8 mouse cellular contexts compared by ENCODE assay signal in the genomic region with DNA sequence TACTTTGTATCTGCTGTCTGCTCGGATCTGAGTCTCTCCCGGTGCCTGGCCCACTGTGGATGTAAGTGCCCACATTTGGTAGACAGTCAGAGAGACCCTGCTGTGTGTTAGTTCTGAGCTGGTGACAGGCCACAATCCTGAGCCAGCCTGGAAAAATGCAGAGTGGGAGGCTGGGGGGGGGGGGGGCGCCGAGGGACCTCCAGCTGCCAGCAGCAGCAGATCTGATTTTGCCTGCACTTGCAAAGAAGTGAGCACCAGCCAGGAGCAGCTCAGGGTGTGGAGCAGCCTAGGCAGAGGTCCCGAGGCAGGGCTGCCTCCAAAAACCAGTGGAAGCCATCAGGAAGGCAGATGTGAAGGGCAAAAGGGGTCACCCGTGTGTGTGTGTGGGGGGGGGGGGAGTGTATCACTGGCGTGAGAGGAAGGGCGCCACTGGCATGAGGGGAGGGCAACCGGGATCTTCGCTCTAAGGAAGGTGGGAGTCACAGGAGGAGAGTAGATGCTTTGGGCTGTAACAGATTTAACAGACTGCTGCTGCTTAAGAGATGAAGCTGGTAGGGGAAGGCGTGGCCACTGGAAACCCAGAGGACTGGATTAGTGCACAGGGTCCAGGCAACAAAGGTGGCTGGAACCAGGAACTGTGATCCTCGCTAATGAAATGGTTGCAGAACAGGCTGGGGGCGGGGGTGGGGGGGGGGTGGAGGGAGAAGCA.
DNase-seq lines count a peak whose midpoint lies in the region; ATAC-seq and TF ChIP-seq lines count a peak whose summit lies in the region.

No protein-coding gene starts in this region.

- no peaks in the 10 kb centered on the region for H3K9me3 ChIP-seq in limb, embryonic 14.5 days (ENCODE audit: control insufficient read depth, low read length)

- 16% methylated on average over 10 of the region's 13 CpGs for WGBS in limb, embryonic 14.5 days
- 61% methylated on average over 13 of the region's 13 CpGs for WGBS in thymus, adult 2 months
- WGBS in kidney, adult 2 months: 27% methylated on average over 13 of the region's 13 CpGs

- TF ChIP-seq CTCF in thymus, adult 2 months (IDR thresholded peaks at IDR 0.05; ENCODE audit: borderline replicate concordance, control insufficient read depth, extremely low read depth, insufficient read depth, low read length, poor library complexity): no peak
- TF ChIP-seq CTCF in kidney, adult 2 months (conservative IDR thresholded peaks at IDR 0.05; ENCODE audit: insufficient read depth, insufficient read length, low read depth, low read length): no peak

- intact Hi-C loops in gastrocnemius, postnatal 14 days (cut with DNase I; ENCODE audit: low total_unique reads): loop anchor here (5.0 kb wide), 1 partner anchor 58 kb away; no protein-coding TSS in a partner anchor

- peaks cover 22% of the 10 kb centered on the region for H3K4me1 ChIP-seq in limb, embryonic 14.5 days (ENCODE audit: control insufficient read depth, insufficient read depth, low read length)
- H3K4me1 ChIP-seq in thymus, adult 2 months (replicated peaks; ENCODE audit: control insufficient read depth, insufficient read depth, low read length): peaks cover 16% of the 10 kb centered on the region
- H3K4me1 ChIP-seq in kidney, adult 2 months (ENCODE audit: control insufficient read depth, insufficient read depth, low read length): no peaks in the 10 kb centered on the region

- H3K4me3 ChIP-seq in limb, embryonic 14.5 days (replicated peaks; ENCODE audit: low read length): peak overlapping the region; percentile 19
- H3K4me3 ChIP-seq in thymus, adult 2 months (ENCODE audit: control insufficient read depth, insufficient read depth, low read length): no peak overlapping the region
- no peak overlapping the region for H3K4me3 ChIP-seq in kidney, adult 2 months (ENCODE audit: insufficient read depth, low read depth, low read length)

- peak overlapping the region; percentile 44 for H3K27ac ChIP-seq in limb, embryonic 14.5 days (replicated peaks; ENCODE audit: low read depth, low read length)
- H3K27ac ChIP-seq in thymus, adult 2 months (ENCODE audit: control insufficient read depth, insufficient read depth, low read length): no peak overlapping the region
- H3K27ac ChIP-seq in kidney, adult 2 months (ENCODE audit: insufficient read depth, low read depth, low read length): no peak overlapping the region

- H3K9ac ChIP-seq in limb, embryonic 14.5 days (ENCODE audit: low read depth, low read length, severe bottlenecking): peak overlapping the region; percentile 35

- peak overlapping the region; percentile 54 for H3K4me2 ChIP-seq in limb, embryonic 14.5 days (replicated peaks; ENCODE audit: low read depth, low read length, severe bottlenecking)

- DNase-seq in gastrocnemius, postnatal 14 days: peak; percentile 60
- no peak for DNase-seq in gastrocnemius, adult 18-20 months (ENCODE audit: low spot score)
- peak; percentile 27 for DNase-seq in thymus, postnatal 4 days
- DNase-seq in thymus, adult 18-20 months: no peak
- DNase-seq in limb, embryonic 14.5 days (ENCODE audit: low spot score): no peak
- DNase-seq in urinary bladder, adult 18-20 months (ENCODE audit: low spot score in 2 of 2): no peak
- DNase-seq in thymus, adult 2 months: no peak
- no peak for DNase-seq in kidney, adult 2 months

- no peaks in the 10 kb centered on the region for H3K27me3 ChIP-seq in limb, embryonic 14.5 days (ENCODE audit: control insufficient read depth, insufficient read depth, low read length)
- H3K27me3 ChIP-seq in thymus, adult 2 months (ENCODE audit: control insufficient read depth, insufficient read depth, low read length): no peaks in the 10 kb centered on the region; the same call in 1 of the 2 replicates
- H3K27me3 ChIP-seq in kidney, adult 2 months (replicated peaks; ENCODE audit: control insufficient read depth, insufficient read depth, low read length): no peaks in the 10 kb centered on the region

- no peak for TF ChIP-seq POLR2A in limb, embryonic 14.5 days (IDR thresholded peaks at IDR 0.05; ENCODE audit: borderline replicate concordance, extremely low read depth, insufficient read depth, insufficient read length)
- no peak for TF ChIP-seq POLR2A in thymus, adult 2 months (IDR thresholded peaks at IDR 0.05; ENCODE audit: control insufficient read depth, extremely low read depth, insufficient read depth, low read length, poor library complexity)
- TF ChIP-seq POLR2A in kidney, adult 2 months (IDR thresholded peaks at IDR 0.05; ENCODE audit: low read depth, low read length): no peak

- peak; percentile 34; the same call in 1 of the 2 replicates for ATAC-seq in limb, embryonic 14.5 days (ENCODE audit: low FRiP score, low read depth)

- H3K36me3 ChIP-seq in limb, embryonic 14.5 days (ENCODE audit: control insufficient read depth, insufficient read depth, low read length): no peaks in the 10 kb centered on the region
- no peaks in the 10 kb centered on the region for H3K36me3 ChIP-seq in thymus, adult 2 months (ENCODE audit: control insufficient read depth, insufficient read depth, low read length)
- H3K36me3 ChIP-seq in kidney, adult 2 months (ENCODE audit: control insufficient read depth, insufficient read depth, low read length): no peaks in the 10 kb centered on the region

Comparison
In these comparisons a context has a peak if more than half of its experiments do, and no peak if none do; other contexts are left out.
1. DNase-seq: peak in gastrocnemius, postnatal 14 days (single experiment) and thymus, postnatal 4 days (single experiment); none in gastrocnemius, adult 18-20 months (single experiment), thymus, adult 18-20 months (0 of 2), limb, embryonic 14.5 days (single experiment), urinary bladder, adult 18-20 months (0 of 2), thymus, adult 2 months (single experiment) and kidney, adult 2 months (single experiment).